Mouse (Mus musculus): ENCODE measurements around the gene Slc28a3. TPM values are rescaled to one million over a fixed set of nuclear protein-coding genes. Genes with fewer than 3 reads are reported as not detected.
A peak's percentile ranks its signal among the peaks of the same experiment; 100 is the strongest.

Gene Slc28a3
- polyA plus RNA-seq, 1 experiment from 2014 or later: not detected

- Histone ChIP-seq H3K9ac (no peak overlapping the region), H3K4me1 (no peaks in the 10 kb centered on the region), H3K9me3 (no peaks in the 10 kb centered on the region), H3K4me2 (no peak overlapping the region), H3K36me3 (no peaks in the 10 kb centered on the region), H3K27ac (no peak overlapping the region), H3K27me3 (0 out of 2 replicates have a peak, but pooled peaks cover 4% of the 10 kb centered on the region), H3K4me3 (no peak overlapping the region)
- WGBS: 26% methylated on average over 7 of the region's 7 CpGs
- ATAC-seq (ENCODE audit: borderline replicate concordance, extremely low read depth, low FRiP score, low TSS enrichment): no peak
Observed at GRCm38 (mm10) chr13:58610059-58610458, 618 bp downstream of the Slc28a3 start.

GRCm38 (mm10) chr13:58601201-58601855 is 9.3 kb downstream of the Slc28a3 start:
- Histone ChIP-seq H3K4me1 (no peaks in the 10 kb centered on the region), H3K36me3 (no peaks in the 10 kb centered on the region), H3K4me2 (no peak overlapping the region), H3K27me3 (no peaks in the 10 kb centered on the region), H3K9ac (no peak overlapping the region), H3K9me3 (no peaks in the 10 kb centered on the region), H3K4me3 (no peak overlapping the region), H3K27ac (no peak overlapping the region)
- ATAC-seq (ENCODE audit: borderline replicate concordance, extremely low read depth, low FRiP score, low TSS enrichment): no peak
- WGBS: 35% methylated on average over 10 of the region's 10 CpGs

- no peak overlapping the region for H3K4me2 ChIP-seq
- no peak overlapping the region for H3K27ac ChIP-seq
- 24% methylated on average over 4 of the region's 4 CpGs for WGBS
- no peak overlapping the region for H3K4me3 ChIP-seq
- no peak for ATAC-seq (ENCODE audit: borderline replicate concordance, extremely low read depth, low FRiP score, low TSS enrichment)
- no peaks in the 10 kb centered on the region for H3K4me1 ChIP-seq
- no peaks in the 10 kb centered on the region for H3K9me3 ChIP-seq
- H3K9ac ChIP-seq: no peak overlapping the region
- H3K36me3 ChIP-seq: no peaks in the 10 kb centered on the region
- no peaks in the 10 kb centered on the region for H3K27me3 ChIP-seq
Observed at GRCm38 (mm10) chr13:58598578-58598977, 12.1 kb downstream of the Slc28a3 start.

- no peak overlapping the region for H3K9ac ChIP-seq
- H3K36me3 ChIP-seq: no peaks in the 10 kb centered on the region
- ATAC-seq (ENCODE audit: borderline replicate concordance, extremely low read depth, low FRiP score, low TSS enrichment): no peak
- 25% methylated on average over 7 of the region's 7 CpGs for WGBS
- H3K27me3 ChIP-seq: no peaks in the 10 kb centered on the region
- H3K4me2 ChIP-seq: no peak overlapping the region
- H3K4me1 ChIP-seq: peaks cover 11% of the 10 kb centered on the region; the same call in 1 of the 2 replicates
- no peak overlapping the region for H3K4me3 ChIP-seq
- H3K9me3 ChIP-seq: no peaks in the 10 kb centered on the region
- no peak overlapping the region for H3K27ac ChIP-seq
Observed at GRCm38 (mm10) chr13:58593129-58593528, 17.5 kb downstream of the Slc28a3 start.

GRCm38 (mm10) chr13:58591912-58592311 is 18.8 kb downstream of the Slc28a3 start:
- Histone ChIP-seq H3K4me2 (no peak overlapping the region), H3K27me3 (no peaks in the 10 kb centered on the region), H3K9me3 (no peaks in the 10 kb centered on the region), H3K9ac (no peak overlapping the region), H3K4me3 (no peak overlapping the region), H3K36me3 (no peaks in the 10 kb centered on the region), H3K4me1 (peaks cover 13% of the 10 kb centered on the region; the same call in 1 of the 2 replicates), H3K27ac (no peak overlapping the region)
- no peak for ATAC-seq (ENCODE audit: borderline replicate concordance, extremely low read depth, low FRiP score, low TSS enrichment)
- 77% methylated on average over 7 of the region's 7 CpGs for WGBS

- Histone ChIP-seq H3K9me3 (no peaks in the 10 kb centered on the region), H3K9ac (no peak overlapping the region), H3K27ac (no peak overlapping the region), H3K27me3 (no peaks in the 10 kb centered on the region), H3K4me2 (no peak overlapping the region), H3K4me3 (no peak overlapping the region), H3K36me3 (no peaks in the 10 kb centered on the region), H3K4me1 (peaks cover 13% of the 10 kb centered on the region; the same call in 1 of the 2 replicates)
- ATAC-seq (ENCODE audit: borderline replicate concordance, extremely low read depth, low FRiP score, low TSS enrichment): no peak
- 42% methylated on average over 6 of the region's 6 CpGs for WGBS
Observed at GRCm38 (mm10) chr13:58590630-58591029, 20.0 kb downstream of the Slc28a3 start.

- peak overlapping the region; percentile 25 for H3K4me3 ChIP-seq
- peak overlapping the region; percentile 36 for H3K9ac ChIP-seq
- peak overlapping the region; percentile 52 for H3K4me2 ChIP-seq
- H3K27me3 ChIP-seq: no peaks in the 10 kb centered on the region
- H3K9me3 ChIP-seq: no peaks in the 10 kb centered on the region
- no peaks in the 10 kb centered on the region for H3K36me3 ChIP-seq
- WGBS: 2% methylated on average over 9 of the region's 9 CpGs
- peaks cover 13% of the 10 kb centered on the region; the same call in 1 of the 2 replicates for H3K4me1 ChIP-seq
- H3K27ac ChIP-seq: no peak overlapping the region
- peak; percentile 49; the same call in 1 of the 2 replicates for ATAC-seq (ENCODE audit: borderline replicate concordance, extremely low read depth, low FRiP score, low TSS enrichment)
Observed at GRCm38 (mm10) chr13:58589517-58589858, 21.2 kb downstream of the Slc28a3 start.

GRCm38 (mm10) chr13:58588655-58589516 is 21.8 kb downstream of the Slc28a3 start:
- Histone ChIP-seq H3K4me3 (peak overlapping the region; percentile 25), H3K4me2 (peak overlapping the region; percentile 52), H3K36me3 (no peaks in the 10 kb centered on the region), H3K9ac (peak overlapping the region; percentile 36), H3K9me3 (no peaks in the 10 kb centered on the region), H3K27me3 (no peaks in the 10 kb centered on the region), H3K27ac (no peak overlapping the region), H3K4me1 (peaks cover 13% of the 10 kb centered on the region; the same call in 1 of the 2 replicates)
- ATAC-seq (ENCODE audit: borderline replicate concordance, extremely low read depth, low FRiP score, low TSS enrichment): 0 out of 2 replicates have a peak, but pooled peaks have one; percentile 27
- 52% methylated on average over 15 of the region's 15 CpGs for WGBS

GRCm38 (mm10) chr13:58587962-58588361 is 22.7 kb downstream of the Slc28a3 start:
- Histone ChIP-seq H3K27me3 (no peaks in the 10 kb centered on the region), H3K9ac (no peak overlapping the region), H3K27ac (0 out of 2 replicates have a peak overlapping the region, but pooled peaks have one; percentile 32), H3K4me2 (peak overlapping the region; percentile 17; the same call in 1 of the 2 replicates), H3K4me3 (no peak overlapping the region), H3K4me1 (peaks cover 13% of the 10 kb centered on the region; the same call in 1 of the 2 replicates), H3K36me3 (no peaks in the 10 kb centered on the region), H3K9me3 (no peaks in the 10 kb centered on the region)
- ATAC-seq (ENCODE audit: borderline replicate concordance, extremely low read depth, low FRiP score, low TSS enrichment): peak; percentile 55; the same call in 1 of the 2 replicates
- 58% methylated on average over 7 of the region's 7 CpGs for WGBS

GRCm38 (mm10) chr13:58566181-58566580 is 44.5 kb downstream of the Slc28a3 start:
- no peaks in the 10 kb centered on the region for H3K4me1 ChIP-seq
- no peak overlapping the region for H3K4me2 ChIP-seq
- no peaks in the 10 kb centered on the region for H3K36me3 ChIP-seq
- H3K9me3 ChIP-seq: no peaks in the 10 kb centered on the region
- H3K4me3 ChIP-seq: no peak overlapping the region
- H3K27ac ChIP-seq: no peak overlapping the region
- no peak for ATAC-seq (ENCODE audit: borderline replicate concordance, extremely low read depth, low FRiP score, low TSS enrichment)
- H3K9ac ChIP-seq: no peak overlapping the region
- no peaks in the 10 kb centered on the region for H3K27me3 ChIP-seq
- WGBS: 81% methylated on average over 9 of the region's 9 CpGs

- H3K4me1 ChIP-seq: no peaks in the 10 kb centered on the region
- no peaks in the 10 kb centered on the region for H3K9me3 ChIP-seq
- no peak overlapping the region for H3K27ac ChIP-seq
- H3K36me3 ChIP-seq: no peaks in the 10 kb centered on the region
- no peaks in the 10 kb centered on the region for H3K27me3 ChIP-seq
- 51% methylated on average over 15 of the region's 15 CpGs for WGBS
- no peak overlapping the region for H3K4me2 ChIP-seq
- peak; percentile 57; the same call in 1 of the 2 replicates for ATAC-seq (ENCODE audit: borderline replicate concordance, extremely low read depth, low FRiP score, low TSS enrichment)
- no peak overlapping the region for H3K4me3 ChIP-seq
- H3K9ac ChIP-seq: no peak overlapping the region
Observed at GRCm38 (mm10) chr13:58560497-58561138, 50.1 kb downstream of the Slc28a3 start.
